Mouse (Mus musculus) kidney, postnatal 25 days (tissue): Measurements from ENCODE around the gene Fam163a.

Source experiments
- DNase-seq, 2 experiments: peaks; one replicate each; pipeline ENCODE4 v3.0.0; 2021; ENCODE audit warnings: mixed read lengths in 2 of 2

Gene Fam163a

GRCm38 (mm10) chr1:156027849-156028248, 177.0 kb downstream of the Fam163a start:
- DNase-seq, result no peak
